Mouse (Mus musculus) layer of hippocampus, postnatal 36 days (tissue): ENCODE results near the gene Gm13275. TPM values are rescaled to one million over a fixed set of nuclear protein-coding genes. Genes with fewer than 3 reads are reported as not detected.
"Not testable (repeated sequence)": the region's sequence is repeated elsewhere in the genome, so short reads cannot be mapped to it uniquely, and the experiment has no call there.

Source experiments
- DNase-seq, 2 experiments: peaks; one replicate each; pipeline ENCODE4 v3.0.0; 2022
- total RNA-seq, 2 experiments: library from RNA; stranded (reverse); gene quantifications; 2 replicates each; pipeline ENCODE4 v1.2.3; 2021

Gene Gm13275
- not detected for total RNA-seq

- DNase-seq: peak; percentile 78 to 81
These were observed at the start of gene Gm13275 for GRCm38 (mm10) chr4:88793936-88794675. Gm13275 (plus strand) TSS chr4:88794487.

DNA sequence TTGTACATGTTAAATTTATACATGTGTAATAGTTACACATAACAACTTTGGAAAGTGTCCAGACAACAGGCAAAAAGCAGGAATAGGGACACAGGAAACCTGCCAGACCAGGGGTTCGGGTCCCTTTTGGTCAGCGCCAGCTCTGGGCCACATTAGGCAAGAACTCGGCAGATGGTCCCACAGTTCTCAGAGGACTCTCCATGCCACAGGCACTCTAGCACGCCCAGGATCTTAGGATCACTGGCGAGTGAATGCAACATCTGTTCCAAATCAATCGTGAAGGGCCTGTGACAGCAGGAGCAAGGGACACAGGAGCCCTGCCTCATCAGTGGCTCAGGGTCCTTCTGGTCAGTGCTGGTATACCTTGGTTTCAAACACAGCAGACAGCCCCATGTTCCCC is 44.4 kb upstream of the Gm13275 start:
- DNase-seq: no peak

DNA sequence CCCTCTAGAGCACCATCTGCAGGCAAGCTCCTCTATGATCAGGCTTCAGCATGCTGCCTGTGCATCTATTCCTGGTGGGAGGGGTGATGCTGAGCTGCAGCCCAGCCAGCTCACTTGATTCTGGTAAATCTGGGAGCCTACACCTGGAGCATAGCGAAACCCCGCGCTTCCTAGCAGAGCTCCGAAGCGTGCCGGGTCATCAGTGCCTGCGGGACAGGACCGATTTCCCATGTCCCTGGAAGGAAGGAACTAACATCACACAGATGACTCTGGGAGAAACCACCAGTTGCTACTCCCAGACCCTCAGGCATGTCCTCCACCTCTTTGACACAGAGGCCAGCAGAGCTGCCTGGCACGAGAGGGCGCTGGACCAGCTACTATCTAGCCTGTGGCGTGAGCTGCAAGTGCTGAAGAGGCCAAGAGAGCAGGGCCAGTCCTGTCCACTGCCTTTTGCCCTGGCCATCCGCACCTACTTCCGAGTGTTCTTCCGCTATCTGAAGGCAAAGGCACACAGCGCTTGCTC is 39.4 kb upstream of the Gm13275 start, which contains the start of gene Gm13271:
TSS of gene Gm13271 (plus strand) at position 51 of the 523 bp plus-strand sequence.
- DNase-seq: peak; percentile 71 to 72

DNA sequence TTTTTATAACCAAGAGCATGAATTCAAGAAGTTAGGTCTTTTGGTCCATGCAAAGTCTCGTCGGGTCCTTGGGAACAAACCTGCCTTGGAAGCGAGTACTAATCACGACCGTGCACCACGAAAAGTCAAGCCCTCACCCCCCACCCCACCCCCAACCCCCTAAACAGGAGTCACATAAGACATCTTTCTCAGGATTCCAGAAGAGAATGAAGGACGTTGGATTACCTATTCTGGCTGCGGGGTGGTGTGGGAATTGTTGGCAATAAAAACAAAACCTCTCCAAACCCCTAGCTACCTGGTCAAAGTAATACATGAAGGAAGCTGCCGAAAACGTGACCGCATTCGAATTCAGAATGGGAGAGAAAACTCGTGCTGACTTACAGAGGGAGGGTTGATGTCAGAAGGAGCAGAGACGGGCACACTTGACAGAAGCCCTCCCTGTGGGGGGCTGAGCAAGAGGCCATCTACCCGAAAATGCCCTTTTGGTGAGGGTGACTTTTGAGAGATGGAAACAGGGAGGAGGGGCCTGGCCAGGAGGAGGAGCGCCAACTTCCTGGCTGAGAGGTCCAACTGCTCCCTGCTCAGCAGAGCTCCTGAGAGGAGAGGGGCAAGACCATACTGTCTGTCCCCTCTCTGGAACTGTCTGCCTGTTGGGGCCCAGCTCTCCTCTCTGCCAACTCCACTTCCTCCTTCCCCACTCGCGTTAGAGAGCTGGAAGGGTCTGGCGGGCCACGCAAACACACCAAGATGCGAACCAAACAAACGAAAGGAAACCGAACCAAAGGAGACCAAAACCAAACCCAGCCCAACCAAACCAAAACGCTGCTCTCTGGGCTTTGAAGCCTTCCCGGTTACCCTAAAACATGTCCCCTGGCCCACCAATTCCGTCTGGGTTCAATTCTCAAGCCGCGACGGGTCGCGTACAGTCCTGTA is 37.4 kb upstream of the Gm13275 start:
- DNase-seq: not testable (repeated sequence)

- DNase-seq: peak; percentile 95
These were observed 36.7 kb upstream of the Gm13275 start for GRCm38 (mm10) chr4:88757628-88758031.

DNA sequence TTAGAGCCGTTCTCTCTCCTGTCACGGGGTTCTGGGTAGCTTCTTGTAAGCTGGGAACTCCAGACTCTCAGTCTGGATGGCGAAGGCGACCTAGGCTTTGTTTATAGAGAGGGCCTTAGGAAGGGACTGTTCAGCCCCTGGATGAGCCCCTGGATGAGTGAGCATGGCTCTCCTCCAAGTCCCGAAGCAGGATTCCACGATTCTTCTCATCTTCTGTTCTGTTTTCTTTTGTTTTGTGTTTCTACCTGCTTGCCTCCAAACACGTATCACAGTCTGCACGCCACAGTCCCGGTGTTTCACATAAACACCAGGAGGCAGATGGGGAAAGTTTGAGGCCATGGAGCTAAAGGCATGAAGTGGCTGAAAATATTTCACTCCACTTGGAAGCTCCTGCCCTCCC is 35.5 kb upstream of the Gm13275 start:
- not testable (repeated sequence) for DNase-seq

- not testable (repeated sequence) for DNase-seq
These were observed 34.5 kb upstream of the Gm13275 start, which contains the start of gene Gm13283 for GRCm38 (mm10) chr4:88759610-88760268. Gm13283 (plus strand) TSS chr4:88760119.

GRCm38 (mm10) chr4:88760431-88760830 is 33.9 kb upstream of the Gm13275 start:
- DNase-seq: peak; percentile 45 to 60

DNA sequence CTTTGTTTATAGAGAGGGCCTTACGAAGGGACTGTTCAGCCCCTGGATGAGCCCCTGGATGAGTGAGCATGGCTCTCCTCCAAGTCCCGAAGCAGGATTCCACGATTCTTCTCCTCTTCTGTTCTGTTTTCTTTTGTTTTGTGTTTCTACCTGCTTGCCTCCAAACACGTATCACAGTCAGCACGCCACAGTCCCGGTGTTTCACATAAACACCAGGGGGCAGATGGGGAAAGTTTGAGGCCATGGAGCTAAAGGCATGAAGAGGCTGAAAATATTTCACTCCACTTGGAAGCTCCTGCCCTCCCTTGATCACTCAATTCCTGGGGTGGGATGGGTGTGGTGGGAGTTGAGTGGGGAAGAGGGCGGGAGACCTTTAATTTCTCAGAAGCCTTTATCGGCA is 32.5 kb upstream of the Gm13275 start:
- peak; percentile 48 to 70 for DNase-seq

GRCm38 (mm10) chr4:88762341-88762740 is 31.9 kb upstream of the Gm13275 start:
- DNase-seq: not testable (repeated sequence)

GRCm38 (mm10) chr4:88763384-88764018 is 30.8 kb upstream of the Gm13275 start:
- peak; percentile 29 to 37 for DNase-seq

GRCm38 (mm10) chr4:88773534-88773933 is 20.8 kb upstream of the Gm13275 start, which contains the start of gene Gm13290:
Gm13290 (plus strand) TSS chr4:88773834.
- DNase-seq: not testable (repeated sequence)

- DNase-seq: not testable (repeated sequence)
These were observed 17.7 kb upstream of the Gm13275 start, which contains the start of gene Gm13289 for GRCm38 (mm10) chr4:88776622-88777021. Gm13289 (plus strand) TSS chr4:88776922.

- DNase-seq: not testable (repeated sequence)
These were observed 14.7 kb upstream of the Gm13275 start, which contains the start of gene Gm13272 for GRCm38 (mm10) chr4:88779550-88779949. Gm13272 (plus strand) TSS chr4:88779850.

DNA sequence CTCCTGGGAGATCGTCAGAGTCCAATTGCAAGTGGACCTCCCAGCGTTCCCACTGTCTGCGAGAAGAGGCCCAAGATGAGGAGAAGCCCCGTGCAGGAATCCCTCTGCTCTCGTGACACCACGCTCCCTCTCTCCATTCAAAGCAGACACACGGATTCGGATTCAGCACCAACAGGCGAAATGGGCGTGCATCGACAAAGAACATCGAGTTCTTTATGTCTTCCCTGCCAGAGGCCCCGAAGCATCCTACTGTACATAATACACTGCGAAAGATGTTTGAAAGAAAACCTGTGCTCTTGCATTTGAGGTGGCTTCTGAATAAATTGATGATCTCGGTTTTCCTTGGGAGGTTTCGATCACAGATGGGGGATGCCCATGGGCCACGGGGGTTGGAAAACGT is 14.0 kb upstream of the Gm13275 start:
- DNase-seq: not testable (repeated sequence)

- DNase-seq: not testable (repeated sequence)
These were observed 12.5 kb upstream of the Gm13275 start, which contains the start of gene Ifnz for GRCm38 (mm10) chr4:88781831-88782230. Ifnz (plus strand) TSS chr4:88782131.

GRCm38 (mm10) chr4:88782335-88782734 is 12.0 kb upstream of the Gm13275 start:
- DNase-seq: peak in 1 of 2 experiments; percentile 3

- not testable (repeated sequence) for DNase-seq
These were observed 8.9 kb upstream of the Gm13275 start, which contains the start of gene Gm13276 for GRCm38 (mm10) chr4:88785409-88785808. Gm13276 (plus strand) TSS chr4:88785709.

GRCm38 (mm10) chr4:88788402-88788801 is 5.9 kb upstream of the Gm13275 start, which contains the start of gene Gm13277:
Gm13277 (plus strand) TSS chr4:88788632.
- DNase-seq: peak; percentile 48 to 65

- DNase-seq: not testable (repeated sequence)
These were observed 3.0 kb upstream of the Gm13275 start, which contains the start of gene Gm13278 for GRCm38 (mm10) chr4:88791250-88791649. Gm13278 (plus strand) TSS chr4:88791550.

DNA sequence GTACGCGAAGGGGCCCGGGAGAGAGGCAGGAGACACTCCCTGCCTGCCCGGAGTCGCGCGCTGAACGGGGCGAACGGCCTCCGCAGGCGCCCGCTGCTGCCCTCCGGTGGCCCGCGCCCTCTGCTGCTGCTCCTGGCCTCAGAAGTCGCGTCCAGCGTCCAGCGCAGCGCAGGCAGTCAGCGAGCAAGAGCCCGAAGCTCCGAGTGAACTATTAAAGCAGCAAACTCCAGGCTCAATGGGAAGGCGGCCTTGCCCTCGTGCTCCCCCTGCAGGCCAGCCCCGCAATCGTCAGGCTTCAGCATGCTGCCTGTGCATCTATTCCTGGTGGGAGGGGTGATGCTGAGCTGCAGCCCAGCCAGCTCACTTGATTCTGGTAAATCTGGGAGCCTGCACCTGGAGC is 2.8 kb downstream of the Gm13275 start, which contains the start of gene Gm13279:
TSS of gene Gm13279 (plus strand) at position 301 of the 400 bp plus-strand sequence.
- not testable (repeated sequence) for DNase-seq
